Mouse (Mus musculus) liver, postnatal 0 days (tissue): ENCODE results near the gene Arpp21. TPM values are rescaled to one million over a fixed set of nuclear protein-coding genes. Genes with fewer than 3 reads are reported as not detected.

Experiments used
- ATAC-seq: fragments of 200-750 bp; cut with Nextera tagmentation; 2 replicates; pipeline ENCODE4 v1.8.0; 2017; ENCODE audit warnings: mild to moderate bottlenecking, moderate library complexity
- DNase-seq: peaks from one replicate; pipeline ENCODE4 v3.0.0-alpha.2; 2016
- H3K27ac ChIP-seq: fragments of 300-500 bp; sonication (generic); 2 replicates; pipeline ENCODE4 v1.5.1; 2014; ENCODE audit warnings: antibody characterized with exemption, moderate library complexity, mild to moderate bottlenecking, low read depth
- H3K27me3 ChIP-seq: fragments of 300-500 bp; sonication (generic); 2 replicates; pipeline ENCODE4 v1.6.1; 2014; ENCODE audit warnings: low read length, control low read depth, mixed read lengths; ENCODE audit not compliant: insufficient read depth
- H3K36me3 ChIP-seq: fragments of 300-500 bp; sonication (generic); replicated peaks from 2 replicates; pipeline ENCODE4 v1.6.1; 2014; ENCODE audit warnings: mild to moderate bottlenecking, control low read depth, low read length, moderate library complexity, mixed read lengths; ENCODE audit not compliant: insufficient read depth
- H3K4me1 ChIP-seq: fragments of 300-500 bp; sonication (generic); 2 replicates; pipeline ENCODE4 v1.6.1; 2014; ENCODE audit warnings: antibody characterized with exemption, mild to moderate bottlenecking, control low read depth; ENCODE audit not compliant: insufficient read depth
- H3K4me2 ChIP-seq: fragments of 300-500 bp; sonication (generic); 2 replicates; pipeline ENCODE4 v1.6.1; 2014; ENCODE audit warnings: low read depth, mild to moderate bottlenecking, low read length, moderate library complexity, mixed read lengths
- H3K4me3 ChIP-seq: fragments of 300-500 bp; sonication (generic); 2 replicates; pipeline ENCODE4 v1.5.1; 2014; ENCODE audit warnings: low read depth, low read length
- H3K9ac ChIP-seq: fragments of 300-500 bp; sonication (generic); replicated peaks from 2 replicates; pipeline ENCODE4 v1.6.1; 2014; ENCODE audit warnings: mild to moderate bottlenecking, moderate library complexity
- H3K9me3 ChIP-seq: fragments of 300-500 bp; sonication (generic); 2 replicates; pipeline ENCODE4 v1.6.1; 2016; ENCODE audit warnings: mild to moderate bottlenecking, control low read depth, low read length, mixed read lengths
- CTCF ChIP-seq: sonication (generic); IDR thresholded peaks from 2 replicates; pipeline ENCODE4 v1.5.1; 2016; ENCODE audit warnings: antibody characterized with exemption, low read depth
- EP300 ChIP-seq: IDR thresholded peaks from 2 replicates; pipeline ENCODE4 v1.6.1; 2016; ENCODE audit warnings: antibody characterized with exemption, low read depth, mild to moderate bottlenecking
- WGBS: fragments of 180-500 bp; shearing (Covaris S2); extraction: QIAGEN DNeasy Blood & Tissue Kit; methylation state at CpG from one replicate; pipeline ENCODE4 v1.1.7; 2014; ENCODE audit not compliant: insufficient replicate concordance; 5-methylcytosine and 5-hydroxymethylcytosine counted together
- microRNA-seq: library from miRNA; unstranded; fragments of <30 nt; microRNA quantifications from one replicate; pipeline ENCODE4, GENCODE M21; 2016
- polyA plus RNA-seq: library from polyadenylated mRNA; unstranded; fragments of >200 nt; fragmentation: Nextera tagmentation; extraction: Ambion mirVana; gene quantifications from 2 replicates; pipeline ENCODE4 v1.2.1, GENCODE M21; 2015

Arpp21 gene
- polyA plus RNA-seq, 1 experiment from 2014 or later, result 0.74 TPM

DNA sequence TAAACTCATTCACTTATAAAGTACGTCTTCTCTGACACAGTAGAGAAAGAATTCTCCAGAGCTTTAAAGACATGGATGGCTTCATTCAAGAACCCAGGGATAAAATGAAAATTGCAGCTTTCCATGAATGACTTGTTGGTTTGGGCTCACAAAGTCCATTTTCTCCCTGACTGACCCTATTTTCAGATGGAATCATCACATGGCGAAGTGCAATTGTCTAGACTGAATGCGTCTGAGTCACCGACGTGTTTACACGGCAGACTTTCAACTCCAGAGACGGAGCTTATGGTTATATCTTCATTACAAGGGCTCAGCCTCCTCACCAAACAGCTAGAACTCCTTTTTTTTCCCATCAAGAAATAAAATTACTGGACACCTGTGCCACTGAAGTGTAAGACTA is 203.6 kb downstream of the Arpp21 start:
- H3K4me2 ChIP-seq, result no peak overlapping the region
- H3K4me3 ChIP-seq, result no peak overlapping the region
- no peak overlapping the region for H3K9ac ChIP-seq
- H3K27ac ChIP-seq, result no peak overlapping the region
- TF ChIP-seq EP300, result no peak
- TF ChIP-seq CTCF, result no peak
- no peaks in the 10 kb centered on the region for H3K36me3 ChIP-seq
- DNase-seq (no peak), ATAC-seq (no peak)
- H3K9me3 ChIP-seq, result no peaks in the 10 kb centered on the region
- H3K4me1 ChIP-seq, result no peaks in the 10 kb centered on the region
- 80% methylated on average over 7 of the region's 7 CpGs for WGBS
- no peaks in the 10 kb centered on the region for H3K27me3 ChIP-seq

DNA sequence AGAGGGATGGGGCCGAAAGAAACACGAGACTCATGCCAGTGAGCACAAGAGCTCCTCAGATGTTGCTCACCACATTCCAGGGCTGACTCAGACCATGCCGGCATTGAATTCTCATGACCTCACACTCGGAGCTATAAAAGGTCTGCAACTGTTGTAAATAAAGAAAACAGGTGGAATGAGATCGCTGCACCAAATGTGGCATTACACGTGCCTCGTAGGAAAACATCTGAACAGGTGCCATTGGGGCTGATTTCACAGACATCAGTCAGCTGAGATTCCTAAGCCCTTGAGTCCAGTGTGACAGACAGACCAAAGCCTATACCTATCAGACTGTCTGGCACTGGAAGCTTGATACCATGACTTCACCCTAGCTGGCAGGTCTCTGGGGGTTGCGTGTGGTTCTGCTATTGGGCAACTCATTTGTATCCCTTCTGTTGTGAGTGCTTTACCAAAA is 212.1 kb downstream of the Arpp21 start:
- no peak for DNase-seq
- Histone ChIP-seq H3K4me2 (no peak overlapping the region), H3K4me3 (no peak overlapping the region), H3K36me3 (no peaks in the 10 kb centered on the region), H3K4me1 (no peaks in the 10 kb centered on the region), H3K9me3 (no peaks in the 10 kb centered on the region), H3K27me3 (no peaks in the 10 kb centered on the region), H3K27ac (no peak overlapping the region), H3K9ac (no peak overlapping the region)
- WGBS, result 80% methylated on average over 8 of the region's 8 CpGs
- no peak for ATAC-seq
- TF ChIP-seq EP300 (no peak), CTCF (no peak)

DNA sequence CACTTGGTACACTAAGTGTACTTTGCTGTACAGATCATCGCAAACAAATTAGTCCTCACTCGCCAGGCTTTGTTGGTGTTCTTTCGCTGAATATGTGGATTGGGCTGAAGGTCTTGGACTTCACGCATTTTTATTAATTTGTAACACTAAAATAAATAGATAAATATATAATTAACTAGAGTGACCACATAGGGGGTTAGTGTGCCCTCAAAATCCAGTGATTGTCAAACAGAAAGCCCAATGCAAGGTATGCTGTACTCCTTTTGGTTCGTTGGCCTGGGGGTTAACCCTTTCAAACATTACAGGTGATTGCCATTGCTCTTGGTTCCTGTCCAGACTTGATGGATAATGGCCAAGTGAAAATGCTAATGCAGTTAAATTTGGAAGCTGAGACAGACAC is 212.6 kb downstream of the Arpp21 start:
- no peaks in the 10 kb centered on the region for H3K27me3 ChIP-seq
- H3K4me3 ChIP-seq, result no peak overlapping the region
- H3K4me1 ChIP-seq, result no peaks in the 10 kb centered on the region
- H3K36me3 ChIP-seq, result no peaks in the 10 kb centered on the region
- no peak for DNase-seq
- no peak for ATAC-seq
- 77% methylated on average over 5 of the region's 5 CpGs for WGBS
- no peaks in the 10 kb centered on the region for H3K9me3 ChIP-seq
- H3K27ac ChIP-seq, result no peak overlapping the region
- TF ChIP-seq EP300 (no peak), CTCF (no peak)
- H3K4me2 ChIP-seq, result no peak overlapping the region
- no peak overlapping the region for H3K9ac ChIP-seq

Small RNAs within 50 kb of the gene (microRNA-seq; reads per million reads assigned to microRNA genes)
- gene Mir128-2, result 27.6 reads per million, percentile 30 among the genes with 10 or more reads in this experiment
